Mouse (Mus musculus) layer of hippocampus, adult 18-20 months (tissue): ENCODE measurements around the gene Gfra4. TPM values are rescaled to one million over a fixed set of nuclear protein-coding genes. Genes with fewer than 3 reads are reported as not detected.

Experiments used
- microRNA-seq, 2 experiments: library from miRNA; unstranded; fragments of <30 nt; microRNA quantifications; one replicate each; pipeline ENCODE4 v1.2.0; 2021
- total RNA-seq, 2 experiments: library from RNA; stranded (reverse); gene quantifications; 2 replicates each; pipeline ENCODE4 v1.2.3; 2021

Gfra4 gene
- total RNA-seq, 2 experiments from 2014 or later = 61.4 to 65.5 TPM

Small RNA genes within 50 kb of the gene (microRNA-seq; reads per million reads assigned to microRNA genes)
- gene Mir6973b = 0 reads per million in 2 experiments

Other genes starting within 250 kb of the Gfra4 start
- gene 4930402H24Rik, start 136.7 kb downstream of the Gfra4 start, total RNA-seq = 10 to 100 TPM; 69.4 to 76.6 TPM
- gene Atrn, start 136.6 kb downstream of the Gfra4 start, total RNA-seq = 100 to 1,000 TPM in 1 of 2 experiments, 10 to 100 TPM in 1; 99.6 to 107 TPM
- gene Adam33, start 20.7 kb upstream of the Gfra4 start, total RNA-seq = under 1 TPM; 0.18 to 0.74 TPM
- under 1 TPM; 0.36 to 0.47 TPM for gene Siglec1, start 43.7 kb upstream of the Gfra4 start, total RNA-seq
- 1 to 10 TPM; 6.1 to 8.3 TPM for gene Hspa12b, start 84.2 kb upstream of the Gfra4 start, total RNA-seq
- gene Gm11037, start 90.4 kb upstream of the Gfra4 start, total RNA-seq = not detected
- 10 to 100 TPM; 57.7 to 60.0 TPM for gene 1700037H04Rik, start 117.0 kb upstream of the Gfra4 start, total RNA-seq
- 10 to 100 TPM; 70.4 to 73.5 TPM for gene Cenpb, start 137.0 kb upstream of the Gfra4 start, total RNA-seq
- gene Cdc25b, start 143.9 kb upstream of the Gfra4 start, total RNA-seq = 10 to 100 TPM; 15.5 to 15.9 TPM
- 1 to 10 TPM; 7.2 to 9.0 TPM for gene Spef1, start 144.2 kb upstream of the Gfra4 start, total RNA-seq
- 10 to 100 TPM; 22.1 to 24.4 TPM for gene Ap5s1, start 164.0 kb upstream of the Gfra4 start, total RNA-seq
- 1 to 10 TPM; 7.6 to 9.4 TPM for gene Mavs, start 191.0 kb upstream of the Gfra4 start, total RNA-seq
- gene Pank2, start 219.4 kb upstream of the Gfra4 start, total RNA-seq = 10 to 100 TPM; 51.1 to 60.1 TPM